Mouse (Mus musculus): ENCODE measurements at regions not wholly inside any gene's neighbourhood (a gene's known extent, or its start where the extent isn't known, plus 50 kb on each side); places are given as distances from the start of the nearest gene placed in this dataset.

- peak in 1 of 2 experiments; percentile 8 for DNase-seq (ENCODE audit: low spot score in 2 of 2)
These were observed 62.8 kb upstream of the Las1l start for GRCm38 (mm10) chrX:96019556-96019955.

- peak in 1 of 2 experiments; percentile 1 for DNase-seq (ENCODE audit: low spot score in 2 of 2)
These were observed 63.6 kb upstream of the Las1l start for GRCm38 (mm10) chrX:96020407-96020806.

GRCm38 (mm10) chrX:96025374-96025773 is 68.6 kb upstream of the Las1l start:
- DNase-seq (ENCODE audit: low spot score in 2 of 2), result no peak

- DNase-seq (ENCODE audit: low spot score in 2 of 2), result no peak
These were observed 69.1 kb upstream of the Las1l start for GRCm38 (mm10) chrX:96025876-96026275.

- no peak for DNase-seq (ENCODE audit: low spot score in 2 of 2)
These were observed 64.3 kb upstream of the Msn start for GRCm38 (mm10) chrX:96031591-96031990.

- DNase-seq (ENCODE audit: low spot score in 2 of 2), result no peak
These were observed 60.5 kb upstream of the Msn start for GRCm38 (mm10) chrX:96035307-96035706.

- no peak for DNase-seq (ENCODE audit: low spot score in 2 of 2)
These were observed 53.6 kb upstream of the Msn start for GRCm38 (mm10) chrX:96042193-96042592.
